Mouse (Mus musculus) CH12.LX (cell line): ENCODE data around the gene Haus4. TPM values are rescaled to one million over a fixed set of nuclear protein-coding genes. Genes with fewer than 3 reads are reported as not detected.

Source experiments
- DNase-seq: peaks from one replicate; pipeline ENCODE4 v3.0.0-alpha.2; 2013; ENCODE audit errors: extremely low read depth
- H3K27ac ChIP-seq: 2 replicates; pipeline ENCODE4 v1.5.1; 2012; ENCODE audit warnings: low read depth, mild to moderate bottlenecking, control low read depth, moderate library complexity; ENCODE audit not compliant: insufficient read depth
- H3K27me3 ChIP-seq: replicated peaks from 2 replicates; pipeline ENCODE3; 2012; ENCODE audit warnings: inconsistent platforms
- H3K36me3 ChIP-seq, 2 experiments: replicated peaks in 1 of 2; 2 replicates each; pipeline versions ENCODE3 to v1.6.1; 2012; ENCODE audit warnings: inconsistent platforms in 1 of 2, low read length in 1 of 2, mild to moderate bottlenecking in 1 of 2, mixed read lengths in 1 of 2, moderate library complexity in 1 of 2; ENCODE audit not compliant: control insufficient read depth in 1 of 2, insufficient read depth in 1 of 2
- H3K4me1 ChIP-seq, 2 experiments: 2 replicates each; pipeline ENCODE4 v1.6.1; 2012; ENCODE audit warnings: inconsistent platforms in 1 of 2, moderate library complexity in 1 of 2; ENCODE audit not compliant: insufficient read depth in 2 of 2, control insufficient read depth in 1 of 2
- H3K4me2 ChIP-seq: 2 replicates; pipeline ENCODE4 v1.6.1; 2012; ENCODE audit warnings: low read depth, mild to moderate bottlenecking, control low read depth; ENCODE audit not compliant: poor library complexity, insufficient read depth, severe bottlenecking
- H3K4me3 ChIP-seq, 3 experiments: fragments of 150-350 bp in 1 of 3; sonication (generic) in 1 of 3; replicated peaks in 1 of 3; 2 replicates each; pipeline versions ENCODE3 to v1.5.1; 2011 to 2012; ENCODE audit warnings: low read depth in 2 of 3, low read length in 2 of 3, mild to moderate bottlenecking in 2 of 3, moderate library complexity in 2 of 3, control low read depth in 1 of 3, improper control_type of control experiment in 1 of 3, inconsistent platforms in 1 of 3, mixed read lengths in 1 of 3; ENCODE audit not compliant: poor library complexity in 1 of 3
- H3K79me2 ChIP-seq: replicated peaks from 2 replicates; pipeline ENCODE4 v1.6.1; 2012; ENCODE audit warnings: mild to moderate bottlenecking, moderate library complexity; ENCODE audit not compliant: control insufficient read depth, poor library complexity, insufficient read depth, severe bottlenecking; ENCODE audit errors: extremely low read depth
- H3K9ac ChIP-seq: 2 replicates; pipeline ENCODE4 v1.6.1; 2012; ENCODE audit warnings: low read depth, mild to moderate bottlenecking, control low read depth, moderate library complexity; ENCODE audit not compliant: insufficient read depth
- H3K9me3 ChIP-seq: replicated peaks from 2 replicates; pipeline ENCODE3; 2012; ENCODE audit warnings: low read length, inconsistent platforms, mixed read lengths
- BHLHE40 ChIP-seq: IDR thresholded peaks from 2 replicates; pipeline ENCODE4 v1.6.1; 2011; ENCODE audit warnings: mild to moderate bottlenecking, low read depth, low read length, improper control_type of control experiment
- CHD2 ChIP-seq: IDR thresholded peaks from 2 replicates; pipeline ENCODE4 v1.6.1; 2011; ENCODE audit warnings: low read length, improper control_type of control experiment
- CTCF ChIP-seq, 2 experiments: IDR thresholded peaks in 1 of 2; conservative IDR thresholded peaks in 1 of 2; 2 replicates each; pipeline ENCODE4 v1.5.1; 2011 to 2012; ENCODE audit warnings: low read depth in 2 of 2, low read length in 2 of 2, improper control_type of control experiment in 1 of 2, inconsistent platforms in 1 of 2, mild to moderate bottlenecking in 1 of 2, moderate library complexity in 1 of 2
- E2F4 ChIP-seq: IDR thresholded peaks from 2 replicates; pipeline ENCODE4 v1.6.1; 2011; ENCODE audit warnings: low read depth, low read length, improper control_type of control experiment; ENCODE audit not compliant: insufficient replicate concordance
- HCFC1 ChIP-seq: IDR thresholded peaks from 2 replicates; pipeline ENCODE4 v1.6.1; 2012; ENCODE audit warnings: low read depth, mild to moderate bottlenecking, inconsistent platforms, low read length, improper control_type of control experiment
- IRF4 ChIP-seq: IDR thresholded peaks from 2 replicates; pipeline ENCODE4 v1.6.1; 2014; ENCODE audit warnings: low read depth, mild to moderate bottlenecking, inconsistent platforms, low read length, improper control_type of control experiment
- JUN ChIP-seq: IDR thresholded peaks from 2 replicates; pipeline ENCODE4 v1.6.1; 2011; ENCODE audit warnings: low read depth, mild to moderate bottlenecking, low read length, improper control_type of control experiment, moderate library complexity; ENCODE audit not compliant: insufficient read depth
- JUND ChIP-seq: conservative IDR thresholded peaks from 2 replicates; pipeline ENCODE4 v1.6.1; 2011; ENCODE audit warnings: low read depth, low read length, improper control_type of control experiment
- KAT2A ChIP-seq: IDR thresholded peaks from 2 replicates; pipeline ENCODE4 v1.6.1; 2012; ENCODE audit warnings: low read length, improper control_type of control experiment, inconsistent platforms; ENCODE audit not compliant: insufficient replicate concordance
- MAFK ChIP-seq: IDR thresholded peaks from 2 replicates; pipeline ENCODE4 v1.6.1; 2011; ENCODE audit warnings: low read length, improper control_type of control experiment; ENCODE audit not compliant: insufficient replicate concordance
- NELFE ChIP-seq: IDR thresholded peaks from 2 replicates; pipeline ENCODE4 v1.6.1; 2011; ENCODE audit warnings: low read depth, low read length, improper control_type of control experiment
- POLR2A ChIP-seq: IDR thresholded peaks from 2 replicates; pipeline ENCODE4 v1.6.1; 2011; ENCODE audit warnings: low read depth, mild to moderate bottlenecking, improper control_type of control experiment, low read length
- POLR2AphosphoS2 ChIP-seq: IDR thresholded peaks from 2 replicates; pipeline ENCODE4 v1.6.1; 2011; ENCODE audit warnings: low read depth, low read length, improper control_type of control experiment
- ZMIZ1 ChIP-seq: IDR thresholded peaks from 2 replicates; pipeline ENCODE4 v1.6.1; 2012; ENCODE audit warnings: low read depth, mild to moderate bottlenecking, inconsistent platforms, low read length, improper control_type of control experiment
- dilution Hi-C: fragments of 300-500 bp; cut with MboI; formaldehyde crosslinking; loops from 2 replicates; pipeline ENCODE4 v1.14.3; 2020; ENCODE audit warnings: low sequenced_read_pairs; ENCODE audit not compliant: extremely low pct_unique_long_range_greater_than_20kb, extremely low pct_ligation_motif_present
- in situ Hi-C: fragments of 300-500 bp; cut with MboI; formaldehyde crosslinking; loops from 3 replicates; pipeline ENCODE4 v1.14.3; 2019; ENCODE audit warnings: low sequenced_read_pairs, low pct_ligation_motif_present, low pct_unique_long_range_greater_than_20kb, mixed read lengths
- polyA plus RNA-seq: library from polyadenylated mRNA; unstranded; fragments of >175 nt; gene quantifications from 2 replicates; pipeline ENCODE4 v1.2.1, GENCODE M21; 2012; ENCODE audit warnings: low read depth; ENCODE audit not compliant: insufficient read length
- total RNA-seq, 2 experiments: library from RNA; depleted of rRNA; stranded (reverse); fragments of 300-350 nt in 1 of 2; fragments of >200 nt in 1 of 2; gene quantifications; 2 replicates each; pipeline ENCODE4 v1.2.3; 2012 to 2014

Haus4 gene
- total and polyA plus RNA-seq, 3 experiments = 65.5 to 116 (median 94.3) TPM

GRCm38 (mm10) chr14:54574253-54574652 is 19.8 kb upstream of the Haus4 start:
- Histone ChIP-seq H3K27ac (no peak overlapping the region), H3K27me3 (peaks cover 3% of the 10 kb centered on the region), H3K4me1 (peaks cover 0 to 12% of the 10 kb centered on the region in 2 experiments; a peak in 2 of 4 replicates), H3K9me3 (peaks cover 26% of the 10 kb centered on the region), H3K36me3 (no peaks in the 10 kb centered on the region), H3K9ac (no peak overlapping the region), H3K4me3 (no peak overlapping the region), H3K79me2 (no peaks in the 10 kb centered on the region), H3K4me2 (no peak overlapping the region)
- dilution Hi-C loops (no loop called here), in situ Hi-C loops (loop anchor here (10.0 to 25.0 kb wide), 2 partner anchors 61 to 512 kb away; no protein-coding TSS in a partner anchor)
- DNase-seq = no peak
- no peak for TF ChIP-seq NELFE
- no peak for TF ChIP-seq HCFC1
- TF ChIP-seq JUN = no peak
- TF ChIP-seq JUND = no peak
- no peak for TF ChIP-seq ZMIZ1
- TF ChIP-seq CTCF (conservative IDR thresholded peaks at IDR 0.05 in 1 of 2, IDR thresholded peaks at IDR 0.05 in 1 of 2; ENCODE audit: low read depth in 2 of 2, low read length in 2 of 2) = no peak
- no peak for TF ChIP-seq E2F4
- no peak for TF ChIP-seq POLR2AphosphoS2

- Histone ChIP-seq H3K9me3 (peaks cover 26% of the 10 kb centered on the region), H3K4me3 (no peak overlapping the region), H3K9ac (no peak overlapping the region), H3K4me2 (no peak overlapping the region), H3K79me2 (no peaks in the 10 kb centered on the region), H3K36me3 (no peaks in the 10 kb centered on the region), H3K27me3 (peaks cover 3% of the 10 kb centered on the region), H3K4me1 (peaks cover 0 to 15% of the 10 kb centered on the region in 2 experiments; a peak in 2 of 4 replicates), H3K27ac (no peak overlapping the region)
- dilution Hi-C loops (no loop called here), in situ Hi-C loops (loop anchor here (10.0 to 25.0 kb wide), 2 partner anchors 62 to 511 kb away; no protein-coding TSS in a partner anchor)
- no peak for DNase-seq
- TF ChIP-seq MAFK (no peak), KAT2A (no peak), CHD2 (no peak), IRF4 (no peak), BHLHE40 (no peak), POLR2A (no peak)
Measured at GRCm38 (mm10) chr14:54572790-54573736, 18.6 kb upstream of the Haus4 start.
